Mouse (Mus musculus) liver, embryonic 15.5 days (tissue): ENCODE measurements around the gene Rsrp1. TPM values are rescaled to one million over a fixed set of nuclear protein-coding genes. Genes with fewer than 3 reads are reported as not detected.

Experiments used
- ATAC-seq: fragments of 200-750 bp; cut with Nextera tagmentation; 2 replicates; pipeline ENCODE4 v1.8.0; 2017; ENCODE audit warnings: moderate number of reproducible peaks, mild to moderate bottlenecking, moderate library complexity; ENCODE audit not compliant: insufficient read depth
- H3K27ac ChIP-seq: fragments of 300-500 bp; sonication (generic); replicated peaks from 2 replicates; pipeline ENCODE4 v1.5.1; 2015; ENCODE audit warnings: mild to moderate bottlenecking, inconsistent platforms
- H3K27me3 ChIP-seq: fragments of 300-500 bp; sonication (generic); 2 replicates; pipeline ENCODE4 v1.6.1; 2015; ENCODE audit warnings: mild to moderate bottlenecking, inconsistent platforms
- H3K36me3 ChIP-seq: fragments of 300-500 bp; sonication (generic); replicated peaks from 2 replicates; pipeline ENCODE4 v1.6.1; 2015; ENCODE audit warnings: moderate library complexity, mild to moderate bottlenecking, inconsistent platforms
- H3K4me1 ChIP-seq: fragments of 300-500 bp; sonication (generic); replicated peaks from 2 replicates; pipeline ENCODE4 v1.6.1; 2015; ENCODE audit warnings: inconsistent platforms
- H3K4me2 ChIP-seq: fragments of 300-500 bp; sonication (generic); 2 replicates; pipeline ENCODE4 v1.6.1; 2015; ENCODE audit warnings: moderate library complexity, mild to moderate bottlenecking, inconsistent platforms
- H3K4me3 ChIP-seq: fragments of 300-500 bp; sonication (generic); replicated peaks from 2 replicates; pipeline ENCODE4 v1.5.1; 2015; ENCODE audit warnings: mild to moderate bottlenecking, inconsistent platforms
- H3K9ac ChIP-seq: fragments of 300-500 bp; sonication (generic); 2 replicates; pipeline ENCODE4 v1.6.1; 2015; ENCODE audit warnings: moderate library complexity, mild to moderate bottlenecking, inconsistent platforms
- H3K9me3 ChIP-seq: fragments of 300-500 bp; sonication (generic); replicated peaks from 2 replicates; pipeline ENCODE4 v1.6.1; 2016; ENCODE audit warnings: inconsistent platforms
- WGBS: fragments of 180-500 bp; shearing (Covaris S2); methylation state at CpG from one replicate; pipeline ENCODE4 v1.1.7; 2015; ENCODE audit warnings: mixed read lengths; ENCODE audit not compliant: insufficient replicate concordance; 5-methylcytosine and 5-hydroxymethylcytosine counted together
- polyA plus RNA-seq: library from polyadenylated mRNA; unstranded; fragments of >200 nt; fragmentation: Nextera tagmentation; extraction: Ambion mirVana; gene quantifications from 2 replicates; pipeline ENCODE4 v1.2.1, GENCODE M21; 2015

Rsrp1 gene
- polyA plus RNA-seq, 1 experiment from 2014 or later, result 280 TPM

DNA sequence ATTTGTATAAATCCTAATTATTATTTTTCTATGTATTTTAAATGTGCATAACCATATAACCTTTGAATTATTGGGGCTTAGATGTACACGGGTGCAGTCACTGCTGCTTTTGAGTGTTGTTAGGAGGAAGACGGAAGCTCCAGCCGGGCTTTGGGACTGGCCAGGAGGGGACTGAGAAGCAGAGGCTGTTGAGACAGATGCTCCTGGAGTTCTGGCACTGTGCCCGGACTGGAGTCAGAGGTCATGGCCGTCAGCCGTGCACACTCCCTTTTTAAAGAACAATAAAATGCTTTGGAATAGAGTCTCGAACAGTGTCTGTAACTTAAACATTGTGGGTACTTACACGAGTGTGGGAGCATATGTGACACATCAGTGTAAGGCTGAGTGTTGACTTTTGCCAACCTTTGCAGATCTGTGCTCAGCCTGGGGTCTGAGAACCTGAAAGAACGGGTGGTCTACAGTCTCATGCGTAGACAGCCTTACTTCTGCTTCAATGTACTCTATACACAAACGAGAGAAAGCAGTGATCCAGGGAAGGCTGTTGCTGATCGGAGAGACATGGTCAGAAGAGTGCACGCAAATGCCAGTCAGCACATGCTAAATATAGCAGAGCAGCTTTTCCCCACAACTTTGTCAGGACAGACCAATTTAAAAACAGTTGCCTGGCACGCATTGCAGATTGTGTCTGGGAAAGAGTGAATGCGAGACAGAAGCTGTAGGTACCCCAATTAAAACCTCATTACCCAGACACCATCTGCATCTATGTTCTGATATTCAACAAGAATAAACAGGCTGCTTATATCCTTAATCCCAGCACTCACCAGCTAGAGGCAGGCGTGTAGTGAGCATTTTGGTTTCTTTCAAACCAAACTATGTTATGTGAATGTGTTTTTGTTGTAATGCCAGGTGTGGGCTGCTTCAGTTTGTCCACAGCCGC lies 14.1 kb downstream of the Rsrp1 start:
- ATAC-seq, result no peak
- Histone ChIP-seq H3K4me2 (no peak overlapping the region), H3K27me3 (peaks cover 14% of the 10 kb centered on the region; the same call in 1 of the 2 replicates), H3K36me3 (peaks cover 53% of the 10 kb centered on the region), H3K9ac (no peak overlapping the region), H3K9me3 (no peaks in the 10 kb centered on the region), H3K27ac (no peak overlapping the region), H3K4me1 (peaks cover 4% of the 10 kb centered on the region), H3K4me3 (no peak overlapping the region)
- 74% methylated on average over 17 of the region's 17 CpGs for WGBS

- ATAC-seq, result no peak
- Histone ChIP-seq H3K9me3 (no peaks in the 10 kb centered on the region), H3K27me3 (peaks cover 38% of the 10 kb centered on the region), H3K4me1 (no peaks in the 10 kb centered on the region), H3K36me3 (peaks cover 29% of the 10 kb centered on the region), H3K9ac (no peak overlapping the region), H3K4me2 (no peak overlapping the region), H3K27ac (no peak overlapping the region), H3K4me3 (no peak overlapping the region)
- 65% methylated on average over 9 of the region's 9 CpGs for WGBS
These were observed 16.5 kb downstream of the Rsrp1 start for GRCm38 (mm10) chr4:134939900-134940299.

DNA sequence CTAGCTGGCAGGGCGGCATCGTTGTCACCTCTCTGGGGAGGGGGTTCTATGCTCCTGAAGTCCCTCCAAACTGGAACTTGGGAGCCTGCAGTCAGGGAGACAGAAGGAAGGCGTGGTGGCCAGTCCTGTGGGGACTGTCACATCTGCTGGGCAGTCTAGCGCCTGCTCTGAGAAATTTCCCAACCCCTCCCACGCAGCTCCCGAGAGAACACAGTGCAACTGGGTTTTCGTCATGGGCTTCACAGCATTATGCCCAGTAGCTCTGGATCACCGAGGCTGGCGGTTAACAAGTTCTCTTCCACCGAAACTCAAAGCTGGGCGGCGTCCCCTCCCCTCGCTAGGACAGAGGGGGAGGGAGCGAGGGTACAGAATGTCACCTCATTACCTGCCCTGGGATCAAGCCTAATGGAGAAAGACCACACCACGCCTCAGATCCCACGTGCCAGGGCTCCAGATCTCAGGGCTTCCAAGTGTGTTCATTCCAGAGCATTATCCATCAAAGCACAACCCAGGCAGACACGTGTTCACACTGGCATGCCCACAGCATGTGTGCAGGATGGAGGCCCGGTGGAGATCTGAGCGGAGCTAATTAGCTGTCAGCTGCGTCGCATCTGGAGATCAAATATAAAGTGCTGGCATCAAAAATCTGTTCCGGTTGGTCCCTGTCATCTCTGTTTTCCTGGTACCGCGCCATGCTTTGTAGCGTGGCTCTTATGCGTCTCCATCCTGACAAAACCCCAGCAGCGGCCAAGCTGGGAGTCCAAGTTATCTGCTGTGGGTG lies 20.6 kb downstream of the Rsrp1 start:
- no peak overlapping the region for H3K4me3 ChIP-seq
- H3K9ac ChIP-seq, result no peak overlapping the region
- peaks cover 8% of the 10 kb centered on the region for H3K4me1 ChIP-seq
- no peaks in the 10 kb centered on the region for H3K36me3 ChIP-seq
- no peak overlapping the region for H3K27ac ChIP-seq
- WGBS, result 52% methylated on average over 27 of the region's 27 CpGs
- no peak overlapping the region for H3K4me2 ChIP-seq
- no peaks in the 10 kb centered on the region for H3K9me3 ChIP-seq
- no peak for ATAC-seq
- H3K27me3 ChIP-seq, result peaks cover 49% of the 10 kb centered on the region

DNA sequence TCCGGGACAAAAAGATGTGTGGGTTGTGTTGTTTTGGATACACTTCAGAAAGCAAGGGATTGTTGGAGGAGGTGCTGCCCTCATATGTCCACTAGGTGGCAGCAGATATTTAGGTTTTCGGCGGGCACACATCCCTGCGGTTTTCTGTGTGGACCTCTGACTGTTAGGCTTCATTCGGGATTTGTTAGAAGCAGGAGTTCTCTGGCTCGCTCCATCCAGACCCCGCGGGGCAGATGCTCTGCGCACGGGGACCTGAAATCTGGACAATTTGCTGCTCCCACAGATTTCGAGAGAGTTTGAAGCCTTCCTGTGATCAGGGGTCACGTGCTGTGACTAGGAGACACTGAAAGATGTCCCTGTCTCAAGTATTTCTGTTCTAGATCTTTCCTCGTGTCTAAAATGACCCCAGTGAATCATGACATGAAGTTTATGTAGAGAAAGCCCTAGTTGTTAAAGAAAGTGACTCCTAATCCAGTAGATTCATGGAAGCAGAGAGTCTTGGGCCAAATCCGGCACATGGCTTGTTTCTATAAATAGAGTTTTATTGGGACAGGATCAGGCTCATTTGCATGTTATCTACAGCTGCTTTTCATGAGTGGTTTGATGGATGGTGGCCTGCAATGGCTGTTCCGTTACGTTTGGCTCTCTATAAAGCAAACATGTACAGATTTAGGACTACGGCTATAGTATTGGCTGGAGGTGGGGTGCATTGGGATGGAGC lies 22.8 kb downstream of the Rsrp1 start:
- Histone ChIP-seq H3K4me2 (peak overlapping the region; percentile 60), H3K4me1 (peaks cover 8% of the 10 kb centered on the region), H3K36me3 (no peaks in the 10 kb centered on the region), H3K27me3 (peaks cover 44% of the 10 kb centered on the region), H3K9ac (no peak overlapping the region), H3K9me3 (no peaks in the 10 kb centered on the region), H3K27ac (no peak overlapping the region), H3K4me3 (peak overlapping the region; percentile 26; the same call in 1 of the 2 replicates)
- 8% methylated on average over 17 of the region's 17 CpGs for WGBS
- peak; percentile 52; the same call in 1 of the 2 replicates for ATAC-seq

DNA sequence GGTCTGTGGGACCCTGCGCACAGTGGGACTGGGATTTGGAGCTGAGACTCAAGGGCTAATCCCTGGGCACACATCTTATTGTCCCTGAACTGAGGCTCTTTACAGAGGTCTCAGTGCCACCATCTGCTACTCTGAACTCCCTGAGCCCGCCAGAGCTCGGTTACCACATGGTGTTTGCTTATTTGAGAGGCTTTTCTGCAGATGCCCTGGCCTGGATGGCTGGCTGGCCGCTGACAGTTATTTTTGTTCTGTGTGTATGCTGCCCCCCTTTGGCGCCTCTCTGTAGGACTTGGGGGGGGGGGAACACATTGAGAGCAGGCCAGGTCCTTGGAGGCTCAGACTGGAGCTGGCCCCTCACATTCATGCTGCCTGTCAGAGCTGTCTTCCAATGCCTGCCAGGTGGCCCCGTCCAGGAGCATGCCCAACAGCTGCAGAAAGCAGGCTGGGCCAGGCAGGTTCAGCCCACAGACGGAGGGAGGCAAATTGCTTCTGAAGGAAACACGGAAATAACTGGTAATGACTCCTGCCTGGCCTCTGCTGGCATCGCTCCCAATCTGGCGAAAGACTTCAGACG lies 27.2 kb downstream of the Rsrp1 start:
- Histone ChIP-seq H3K36me3 (no peaks in the 10 kb centered on the region), H3K27ac (no peak overlapping the region), H3K4me1 (peaks cover 8% of the 10 kb centered on the region), H3K9ac (no peak overlapping the region), H3K27me3 (peaks cover 26% of the 10 kb centered on the region), H3K4me3 (no peak overlapping the region), H3K9me3 (no peaks in the 10 kb centered on the region), H3K4me2 (no peak overlapping the region)
- no peak for ATAC-seq
- 42% methylated on average over 11 of the region's 11 CpGs for WGBS

- H3K4me2 ChIP-seq, result no peak overlapping the region
- no peaks in the 10 kb centered on the region for H3K9me3 ChIP-seq
- H3K4me1 ChIP-seq, result peaks cover 8% of the 10 kb centered on the region
- no peak overlapping the region for H3K4me3 ChIP-seq
- H3K27ac ChIP-seq, result no peak overlapping the region
- ATAC-seq, result no peak
- 43% methylated on average over 15 of the region's 15 CpGs for WGBS
- H3K9ac ChIP-seq, result no peak overlapping the region
- peaks cover 45% of the 10 kb centered on the region for H3K27me3 ChIP-seq
- no peaks in the 10 kb centered on the region for H3K36me3 ChIP-seq
These were observed 31.1 kb downstream of the Rsrp1 start for GRCm38 (mm10) chr4:134954461-134954860.

GRCm38 (mm10) chr4:134955196-134955595 lies 31.8 kb downstream of the Rsrp1 start:
- ATAC-seq, result no peak
- peaks cover 50% of the 10 kb centered on the region for H3K27me3 ChIP-seq

GRCm38 (mm10) chr4:134955845-134956244 lies 32.5 kb downstream of the Rsrp1 start:
- no peak overlapping the region for H3K4me3 ChIP-seq
- no peak for ATAC-seq
- H3K27ac ChIP-seq, result no peak overlapping the region
- H3K27me3 ChIP-seq, result peaks cover 57% of the 10 kb centered on the region
- H3K9ac ChIP-seq, result no peak overlapping the region
- H3K4me2 ChIP-seq, result no peak overlapping the region
- 35% methylated on average over 3 of the region's 3 CpGs for WGBS
- peaks cover 8% of the 10 kb centered on the region for H3K4me1 ChIP-seq
- no peaks in the 10 kb centered on the region for H3K36me3 ChIP-seq
- no peaks in the 10 kb centered on the region for H3K9me3 ChIP-seq

More at GRCm38 (mm10) chr4:134955196-134955595, 31.8 kb downstream of the Rsrp1 start:
- H3K4me1 ChIP-seq, result peaks cover 8% of the 10 kb centered on the region
- no peak overlapping the region for H3K4me2 ChIP-seq
- no peak overlapping the region for H3K9ac ChIP-seq
- no peak overlapping the region for H3K27ac ChIP-seq
- no peaks in the 10 kb centered on the region for H3K36me3 ChIP-seq
- no peak overlapping the region for H3K4me3 ChIP-seq
- WGBS, result 85% methylated on average over 2 of the region's 2 CpGs
- no peaks in the 10 kb centered on the region for H3K9me3 ChIP-seq

DNA sequence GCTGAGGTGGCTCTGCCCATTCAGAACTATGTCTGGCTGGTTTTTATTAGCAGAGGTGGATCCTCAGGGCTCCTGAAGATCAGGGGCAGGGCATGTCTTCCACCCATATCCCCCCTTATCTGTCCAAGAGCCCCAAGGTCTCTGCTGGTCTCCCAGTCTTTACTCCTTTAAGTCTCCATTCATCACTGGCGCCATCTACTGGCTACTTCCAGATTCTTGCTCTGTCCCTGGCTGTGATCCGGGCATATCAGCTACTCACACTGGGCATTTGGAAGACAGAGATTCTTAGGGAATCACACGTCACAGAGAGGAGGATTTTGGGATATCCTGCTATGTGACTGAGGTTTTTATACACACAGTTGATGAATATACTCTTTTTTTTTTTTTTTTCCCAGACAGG lies 32.9 kb downstream of the Rsrp1 start:
- Histone ChIP-seq H3K27me3 (peaks cover 62% of the 10 kb centered on the region), H3K4me3 (no peak overlapping the region), H3K9ac (no peak overlapping the region), H3K27ac (no peak overlapping the region), H3K4me2 (no peak overlapping the region), H3K4me1 (peaks cover 8% of the 10 kb centered on the region), H3K36me3 (no peaks in the 10 kb centered on the region), H3K9me3 (no peaks in the 10 kb centered on the region)
- no peak for ATAC-seq
- WGBS, result 5% methylated on average over 3 of the region's 3 CpGs

DNA sequence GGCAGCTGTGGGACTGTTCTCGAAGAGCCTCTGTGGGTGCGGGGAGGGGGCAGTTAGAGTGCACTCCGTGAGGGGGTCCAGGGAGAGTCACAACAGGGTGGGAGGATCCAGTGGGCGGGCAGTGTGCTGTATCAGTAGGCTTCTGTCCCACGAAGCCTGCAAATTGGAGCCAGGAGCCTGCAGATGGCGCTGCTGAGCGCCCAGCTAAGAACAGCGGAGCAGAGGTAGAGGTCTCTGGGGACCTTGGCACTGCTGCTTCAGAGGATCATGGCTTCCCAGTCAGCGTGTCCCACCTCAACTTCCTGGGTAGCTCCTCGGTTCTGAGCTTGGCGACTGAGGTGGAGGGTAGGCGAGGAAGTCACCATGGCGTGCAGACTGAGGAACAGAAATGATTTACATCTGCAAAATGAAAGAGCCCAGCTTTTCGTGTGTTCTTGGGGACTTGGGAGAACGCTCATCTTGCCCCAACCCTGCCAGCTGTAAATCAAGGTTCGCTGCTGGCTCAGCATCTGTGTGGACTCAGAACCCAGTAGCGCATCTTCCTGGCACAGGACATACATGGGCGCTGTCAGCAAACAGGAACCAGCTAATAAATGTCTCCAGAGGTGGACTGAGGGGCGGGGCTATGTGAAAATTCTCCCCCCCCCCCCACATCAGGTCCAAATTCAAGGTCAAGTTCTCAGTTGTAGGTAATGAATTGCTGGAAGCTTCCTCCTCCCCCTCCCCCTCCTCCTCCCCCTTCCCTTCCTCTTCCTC lies 39.8 kb downstream of the Rsrp1 start:
- WGBS, result 15% methylated on average over 19 of the region's 19 CpGs
- Histone ChIP-seq H3K4me2 (peak overlapping the region; percentile 71), H3K27ac (peak overlapping the region; percentile 41; the same call in 1 of the 2 replicates), H3K9me3 (no peaks in the 10 kb centered on the region), H3K27me3 (peaks cover 36% of the 10 kb centered on the region), H3K36me3 (no peaks in the 10 kb centered on the region), H3K4me3 (peak overlapping the region; percentile 49), H3K4me1 (peaks cover 28% of the 10 kb centered on the region), H3K9ac (peak overlapping the region; percentile 45; the same call in 1 of the 2 replicates)
- peak; percentile 63 for ATAC-seq
